Mouse (Mus musculus) activated CD4-positive, CD25-positive, alpha-beta regulatory T cell, adult 4 months (primary cell): ENCODE measurements around the gene Sprr2i. TPM values are rescaled to one million over a fixed set of nuclear protein-coding genes. Genes with fewer than 3 reads are reported as not detected.

Experiments
- ATAC-seq: one replicate; pipeline ENCODE4 v1.8.0; 2017
- polyA plus RNA-seq, 2 experiments: library from polyadenylated mRNA; unstranded; fragments of 100-300 nt; shearing (Covaris generic); gene quantifications; one replicate each; pipeline ENCODE4 v1.2.1; 2017

Sprr2i gene
- polyA plus RNA-seq: not detected

GRCm38 (mm10) chr3:92407691-92408090 is at the start of gene Sprr2i:
TSS of gene Sprr2i (plus strand) at chr3:92407991.
- no peak for ATAC-seq

GRCm38 (mm10) chr3:92361619-92362018 is 46.2 kb upstream of the Sprr2i start:
- ATAC-seq: no peak

- no peak for ATAC-seq
Measured at GRCm38 (mm10) chr3:92364887-92365286, 42.9 kb upstream of the Sprr2i start, which contains the start of gene Sprr2f. TSS of gene Sprr2f (plus strand) at chr3:92365187.

GRCm38 (mm10) chr3:92373613-92374012 is 34.2 kb upstream of the Sprr2i start:
- ATAC-seq: no peak

GRCm38 (mm10) chr3:92385385-92385784 is 22.4 kb upstream of the Sprr2i start, which contains the start of gene Sprr2h:
TSS of gene Sprr2h (plus strand) at chr3:92385685.
- no peak for ATAC-seq

GRCm38 (mm10) chr3:92394301-92394700 is 13.5 kb upstream of the Sprr2i start:
- no peak for ATAC-seq

- ATAC-seq: no peak
Measured at GRCm38 (mm10) chr3:92417782-92418181, 10.0 kb downstream of the Sprr2i start, which contains the start of gene Sprr2j-ps. TSS of gene Sprr2j-ps (plus strand) at chr3:92418082.

GRCm38 (mm10) chr3:92429323-92429722 is 21.5 kb downstream of the Sprr2i start, which contains the start of gene Gm9774:
TSS of gene Gm9774 (minus strand) at chr3:92429423.
- no peak for ATAC-seq

- ATAC-seq: no peak
Measured at GRCm38 (mm10) chr3:92432282-92432681, 24.5 kb downstream of the Sprr2i start, which contains the start of gene Sprr2k. TSS of gene Sprr2k (plus strand) at chr3:92432582.

- no peak for ATAC-seq
Measured at GRCm38 (mm10) chr3:92438689-92439088, 30.9 kb downstream of the Sprr2i start, which contains the start of gene Sprr1b. TSS of gene Sprr1b (minus strand) at chr3:92438789.

GRCm38 (mm10) chr3:92440177-92440576 is 32.4 kb downstream of the Sprr2i start:
- ATAC-seq: no peak

- no peak for ATAC-seq
Measured at GRCm38 (mm10) chr3:92455151-92455550, 47.4 kb downstream of the Sprr2i start.

GRCm38 (mm10) chr3:92458620-92459019 is 50.8 kb downstream of the Sprr2i start, which contains the start of gene Sprr3:
TSS of gene Sprr3 (minus strand) at chr3:92458720.
- ATAC-seq: no peak

Other genes starting within 250 kb of the Sprr2i start
- not detected for gene Sprr2a1, start 192.2 kb upstream of the Sprr2i start, polyA plus RNA-seq
- gene Sprr2a2, start 192.1 kb upstream of the Sprr2i start, polyA plus RNA-seq: not detected
- not detected for gene Sprr2a3, start 122.6 kb upstream of the Sprr2i start, polyA plus RNA-seq
- not detected for gene Sprr2b, start 91.4 kb upstream of the Sprr2i start, polyA plus RNA-seq
- not detected for gene Sprr2d, start 68.9 kb upstream of the Sprr2i start, polyA plus RNA-seq
- gene Sprr2e, start 55.8 kb upstream of the Sprr2i start, polyA plus RNA-seq: not detected
- gene Sprr2f, start 42.8 kb upstream of the Sprr2i start, polyA plus RNA-seq: not detected
- gene Sprr2h, start 22.3 kb upstream of the Sprr2i start, polyA plus RNA-seq: not detected
- not detected for gene Sprr2j-ps, start 10.1 kb downstream of the Sprr2i start, polyA plus RNA-seq
- gene Gm9774, start 21.4 kb downstream of the Sprr2i start, polyA plus RNA-seq: 10 to 100 TPM in 1 of 2 experiments, 1 to 10 TPM in 1; 8.6 to 10.3 TPM
- gene Sprr2k, start 24.6 kb downstream of the Sprr2i start, polyA plus RNA-seq: not detected
- gene Sprr1b, start 30.8 kb downstream of the Sprr2i start, polyA plus RNA-seq: not detected
- gene Sprr3, start 50.7 kb downstream of the Sprr2i start, polyA plus RNA-seq: not detected
- gene Sprr1a, start 77.9 kb downstream of the Sprr2i start, polyA plus RNA-seq: not detected
- not detected for gene Sprr4, start 92.5 kb downstream of the Sprr2i start, polyA plus RNA-seq
- not detected for gene 2310046K23Rik, start 126.5 kb downstream of the Sprr2i start, polyA plus RNA-seq
- not detected for gene Ivl, start 165.7 kb downstream of the Sprr2i start, polyA plus RNA-seq
- not detected for gene Smcp, start 181.0 kb downstream of the Sprr2i start, polyA plus RNA-seq
- not detected for gene 2210017I01Rik, start 199.5 kb downstream of the Sprr2i start, polyA plus RNA-seq
- not detected for gene Lce6a, start 213.7 kb downstream of the Sprr2i start, polyA plus RNA-seq
- gene Lce1a1, start 240.3 kb downstream of the Sprr2i start, polyA plus RNA-seq: not detected
- gene Lce1b, start 248.9 kb downstream of the Sprr2i start, polyA plus RNA-seq: not detected